Mouse (Mus musculus): ENCODE results near the gene Cspg5. TPM values are rescaled to one million over a fixed set of nuclear protein-coding genes. Genes with fewer than 3 reads are reported as not detected.

Cspg5 gene
- polyA plus RNA-seq, 1 experiment from 2014 or later, result 2.4 TPM

DNA sequence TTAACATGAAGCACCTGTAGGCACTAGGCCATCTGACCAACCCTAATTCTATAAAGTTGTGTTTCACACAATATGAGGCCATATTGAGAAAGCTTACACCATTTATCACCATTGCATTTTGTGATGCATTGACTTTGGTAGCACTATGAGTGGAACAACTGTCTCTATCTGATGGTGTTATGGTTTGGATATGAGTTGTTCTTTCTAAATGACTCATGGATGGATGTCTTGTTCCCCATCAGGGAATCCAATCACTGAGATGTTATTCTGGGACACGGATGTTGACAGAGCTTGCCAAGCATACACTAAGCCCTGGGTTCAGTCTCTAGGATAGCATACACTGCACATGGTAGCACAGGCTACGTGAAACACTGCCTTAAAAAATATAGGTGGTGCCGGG, 28.7 kb downstream of the Cspg5 start:
- H3K27me3 ChIP-seq (replicated peaks; ENCODE audit: control insufficient read depth, insufficient read depth, low read length), result no peaks in the 10 kb centered on the region
- no peaks in the 10 kb centered on the region for H3K36me3 ChIP-seq (ENCODE audit: control insufficient read depth, insufficient read depth, low read length)
- H3K27ac ChIP-seq (ENCODE audit: low read length), result no peak overlapping the region

DNA sequence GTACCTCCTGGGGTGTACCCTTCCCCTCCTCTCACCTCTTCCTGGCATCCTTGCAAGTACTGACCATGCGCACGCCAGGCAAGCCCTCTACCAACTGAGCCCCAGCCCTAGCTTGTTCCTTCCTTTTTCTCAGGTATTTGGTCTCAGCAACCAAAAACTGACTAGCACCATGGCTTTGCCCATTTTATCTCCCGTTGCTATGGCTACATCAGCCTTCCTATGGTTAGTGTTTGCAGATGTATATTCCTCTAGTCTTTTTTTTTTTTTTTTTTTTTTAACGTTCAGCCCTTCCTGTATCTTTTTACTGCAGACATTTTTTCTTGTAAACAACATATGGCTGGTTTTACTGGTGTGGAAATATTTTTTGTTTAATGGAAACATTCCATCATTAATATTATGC, 29.9 kb downstream of the Cspg5 start:
- Histone ChIP-seq H3K9me3 (ENCODE audit: control insufficient read depth, low read length) (no peaks in the 10 kb centered on the region), H3K4me3 (ENCODE audit: low read length) (no peak overlapping the region), H3K9ac (ENCODE audit: low read depth, low read length) (no peak overlapping the region), H3K4me1 (ENCODE audit: control insufficient read depth, insufficient read depth, low read length) (no peaks in the 10 kb centered on the region), H3K36me3 (ENCODE audit: control insufficient read depth, insufficient read depth, low read length) (no peaks in the 10 kb centered on the region), H3K4me2 (ENCODE audit: low read depth, low read length) (no peak overlapping the region), H3K27ac (ENCODE audit: low read length) (no peak overlapping the region), H3K27me3 (replicated peaks; ENCODE audit: control insufficient read depth, insufficient read depth, low read length) (no peaks in the 10 kb centered on the region)
- 56% methylated on average over 4 of the region's 4 CpGs for WGBS
- no peak for ATAC-seq

More for the DNA sequence above, 28.7 kb downstream of the Cspg5 start:
- ATAC-seq, result no peak
- no peak overlapping the region for H3K4me3 ChIP-seq (ENCODE audit: low read length)
- 94% methylated on average over 3 of the region's 3 CpGs for WGBS
- H3K9me3 ChIP-seq (ENCODE audit: control insufficient read depth, low read length), result no peaks in the 10 kb centered on the region
- H3K4me2 ChIP-seq (ENCODE audit: low read depth, low read length), result no peak overlapping the region
- H3K9ac ChIP-seq (ENCODE audit: low read depth, low read length), result no peak overlapping the region
- no peaks in the 10 kb centered on the region for H3K4me1 ChIP-seq (ENCODE audit: control insufficient read depth, insufficient read depth, low read length)

DNA sequence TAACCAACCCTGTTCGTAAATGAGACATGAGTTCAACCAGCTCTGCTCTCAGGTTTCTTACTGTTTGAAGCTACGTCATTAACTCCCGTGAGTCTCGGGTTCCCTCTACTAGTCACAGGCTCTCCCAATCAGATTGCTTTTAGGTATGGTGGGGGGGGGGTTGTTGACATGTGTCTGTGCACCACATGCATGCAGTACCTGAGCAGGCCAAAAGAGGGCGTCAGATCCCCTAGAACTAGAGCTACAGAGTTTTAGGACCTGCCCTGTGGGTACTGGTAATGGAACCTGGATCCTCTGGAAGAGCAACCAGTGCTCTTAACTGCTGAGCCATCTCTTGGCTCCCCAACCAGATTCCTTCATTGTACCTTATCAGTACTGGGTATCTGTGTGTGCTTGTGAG, 32.3 kb downstream of the Cspg5 start:
- H3K36me3 ChIP-seq (ENCODE audit: control insufficient read depth, insufficient read depth, low read length), result no peaks in the 10 kb centered on the region
- 70% methylated on average over 5 of the region's 5 CpGs for WGBS
- no peak overlapping the region for H3K27ac ChIP-seq (ENCODE audit: low read length)
- no peaks in the 10 kb centered on the region for H3K27me3 ChIP-seq (replicated peaks; ENCODE audit: control insufficient read depth, insufficient read depth, low read length)
- no peaks in the 10 kb centered on the region for H3K9me3 ChIP-seq (ENCODE audit: control insufficient read depth, low read length)
- H3K4me1 ChIP-seq (ENCODE audit: control insufficient read depth, insufficient read depth, low read length), result no peaks in the 10 kb centered on the region
- no peak for ATAC-seq
- H3K9ac ChIP-seq (ENCODE audit: low read depth, low read length), result no peak overlapping the region
- H3K4me2 ChIP-seq (ENCODE audit: low read depth, low read length), result no peak overlapping the region
- H3K4me3 ChIP-seq (ENCODE audit: low read length), result no peak overlapping the region

- Histone ChIP-seq H3K9ac (ENCODE audit: low read depth, low read length) (no peak overlapping the region), H3K4me1 (ENCODE audit: control insufficient read depth, insufficient read depth, low read length) (no peaks in the 10 kb centered on the region), H3K9me3 (ENCODE audit: control insufficient read depth, low read length) (no peaks in the 10 kb centered on the region), H3K4me2 (ENCODE audit: low read depth, low read length) (no peak overlapping the region), H3K36me3 (ENCODE audit: control insufficient read depth, insufficient read depth, low read length) (no peaks in the 10 kb centered on the region), H3K27ac (ENCODE audit: low read length) (no peak overlapping the region), H3K27me3 (replicated peaks; ENCODE audit: control insufficient read depth, insufficient read depth, low read length) (no peaks in the 10 kb centered on the region), H3K4me3 (ENCODE audit: low read length) (no peak overlapping the region)
- 60% methylated on average over 8 of the region's 8 CpGs for WGBS
- no peak for ATAC-seq
These were observed 33.9 kb downstream of the Cspg5 start for GRCm38 (mm10) chr9:110277431-110277881.

DNA sequence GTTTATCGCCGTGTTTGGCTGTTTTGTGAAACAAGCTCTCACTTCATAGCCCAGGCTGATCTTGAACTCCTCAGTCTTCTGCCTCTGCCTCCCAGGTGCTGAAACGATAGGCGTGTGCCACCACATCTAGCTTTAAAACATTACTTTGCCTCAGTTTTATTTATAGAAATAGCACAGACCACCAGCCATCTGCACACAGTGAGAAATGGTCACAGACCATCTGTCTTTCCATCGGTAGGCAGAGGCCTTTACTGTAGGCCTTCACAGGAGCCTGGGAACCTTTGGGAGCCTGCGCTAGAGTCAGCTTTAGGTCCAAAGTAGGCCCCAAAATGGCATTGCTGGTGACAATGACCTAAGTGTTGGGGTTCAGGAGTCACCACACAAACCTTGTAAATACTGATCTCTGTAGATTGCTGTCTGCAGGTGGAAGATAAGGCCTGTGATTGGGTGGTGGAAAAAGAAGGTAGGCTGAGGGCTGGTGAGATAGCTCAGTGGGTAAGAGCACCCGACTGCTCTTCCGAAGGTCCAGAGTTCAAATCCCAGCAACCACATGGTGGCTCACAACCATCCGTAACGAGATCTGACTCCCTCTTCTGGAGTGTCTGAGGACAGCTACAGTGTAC, 40.6 kb downstream of the Cspg5 start:
- no peaks in the 10 kb centered on the region for H3K36me3 ChIP-seq (ENCODE audit: control insufficient read depth, insufficient read depth, low read length)

DNA sequence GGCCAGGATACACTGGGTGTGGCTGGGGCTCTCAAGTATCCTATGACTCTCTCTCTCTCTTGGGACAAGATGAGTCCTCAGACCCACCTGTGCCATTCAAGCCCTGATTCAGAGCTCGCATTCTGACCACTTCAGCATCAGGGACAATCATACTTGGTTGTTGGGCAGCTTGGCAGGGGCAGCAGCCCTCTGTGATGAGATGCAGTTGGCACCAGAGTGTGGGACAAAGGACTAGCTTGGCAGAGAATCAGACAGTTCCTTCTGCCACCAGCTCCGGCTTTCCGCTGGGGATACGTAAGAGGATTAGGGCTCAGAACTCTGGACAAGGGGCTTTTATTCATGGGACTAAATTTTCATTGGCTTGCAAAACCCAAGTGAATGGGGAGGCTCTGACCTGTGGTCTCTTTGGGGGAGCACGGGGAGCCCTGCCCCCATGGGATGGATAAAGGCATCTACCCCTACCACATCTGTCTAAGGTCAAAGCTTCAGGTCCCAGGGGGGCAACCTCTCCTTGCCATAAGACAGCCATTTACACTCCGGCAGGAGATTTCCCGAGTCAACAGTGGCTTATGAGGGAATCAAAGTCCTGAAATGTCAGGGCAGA, 43.8 kb downstream of the Cspg5 start:
- no peaks in the 10 kb centered on the region for H3K4me1 ChIP-seq (ENCODE audit: control insufficient read depth, insufficient read depth, low read length)
- WGBS, result 74% methylated on average over 7 of the region's 7 CpGs
- ATAC-seq, result no peak
- no peaks in the 10 kb centered on the region for H3K36me3 ChIP-seq (ENCODE audit: control insufficient read depth, insufficient read depth, low read length)
- H3K27ac ChIP-seq (ENCODE audit: low read length), result no peak overlapping the region
- H3K4me3 ChIP-seq (ENCODE audit: low read length), result no peak overlapping the region
- no peaks in the 10 kb centered on the region for H3K27me3 ChIP-seq (replicated peaks; ENCODE audit: control insufficient read depth, insufficient read depth, low read length)
- no peak overlapping the region for H3K9ac ChIP-seq (ENCODE audit: low read depth, low read length)
- no peak overlapping the region for H3K4me2 ChIP-seq (ENCODE audit: low read depth, low read length)
- H3K9me3 ChIP-seq (ENCODE audit: control insufficient read depth, low read length), result no peaks in the 10 kb centered on the region

More for the DNA sequence above, 40.6 kb downstream of the Cspg5 start:
- H3K4me3 ChIP-seq (ENCODE audit: low read length), result no peak overlapping the region
- H3K9me3 ChIP-seq (ENCODE audit: control insufficient read depth, low read length), result no peaks in the 10 kb centered on the region
- no peak for ATAC-seq
- 92% methylated on average over 8 of the region's 10 CpGs for WGBS
- H3K4me2 ChIP-seq (ENCODE audit: low read depth, low read length), result no peak overlapping the region
- H3K27ac ChIP-seq (ENCODE audit: low read length), result no peak overlapping the region
- no peak overlapping the region for H3K9ac ChIP-seq (ENCODE audit: low read depth, low read length)
- H3K27me3 ChIP-seq (replicated peaks; ENCODE audit: control insufficient read depth, insufficient read depth, low read length), result no peaks in the 10 kb centered on the region
- no peaks in the 10 kb centered on the region for H3K4me1 ChIP-seq (ENCODE audit: control insufficient read depth, insufficient read depth, low read length)

DNA sequence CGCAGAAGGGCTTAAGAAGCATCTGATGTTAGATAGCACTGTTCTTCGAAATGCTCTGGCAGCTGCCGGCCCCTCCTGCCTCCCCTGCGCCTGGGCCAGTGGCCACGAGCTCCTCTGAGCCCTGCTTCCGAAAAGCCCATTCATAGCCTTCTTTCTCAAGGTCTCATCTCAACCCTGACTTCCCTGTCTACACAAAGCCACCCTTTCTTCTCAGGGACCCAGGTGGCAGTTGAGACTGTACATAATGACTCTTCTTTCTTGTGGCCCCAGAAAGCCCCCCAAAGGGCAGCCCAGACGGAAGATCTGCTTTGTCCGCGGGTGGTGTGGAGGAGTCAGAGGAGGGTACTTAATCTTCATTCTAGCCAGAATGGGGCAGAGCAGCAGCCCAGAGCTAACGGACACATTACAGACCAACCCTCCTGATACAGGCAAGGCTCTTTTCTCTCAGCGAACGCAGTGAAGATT, 49.7 kb downstream of the Cspg5 start:
- 63% methylated on average over 12 of the region's 12 CpGs for WGBS
- no peak overlapping the region for H3K9ac ChIP-seq (ENCODE audit: low read depth, low read length)
- H3K4me2 ChIP-seq (ENCODE audit: low read depth, low read length), result no peak overlapping the region
- ATAC-seq, result no peak
- H3K36me3 ChIP-seq (ENCODE audit: control insufficient read depth, insufficient read depth, low read length), result no peaks in the 10 kb centered on the region
- no peaks in the 10 kb centered on the region for H3K9me3 ChIP-seq (ENCODE audit: control insufficient read depth, low read length)
- no peak overlapping the region for H3K4me3 ChIP-seq (ENCODE audit: low read length)
- H3K4me1 ChIP-seq (ENCODE audit: control insufficient read depth, insufficient read depth, low read length), result no peaks in the 10 kb centered on the region
- H3K27me3 ChIP-seq (replicated peaks; ENCODE audit: control insufficient read depth, insufficient read depth, low read length), result no peaks in the 10 kb centered on the region
- no peak overlapping the region for H3K27ac ChIP-seq (ENCODE audit: low read length)

GRCm38 (mm10) chr9:110293873-110294415, 50.4 kb downstream of the Cspg5 start:
- WGBS, result 83% methylated on average over 13 of the region's 13 CpGs
- ATAC-seq, result no peak
- H3K9ac ChIP-seq (ENCODE audit: low read depth, low read length), result no peak overlapping the region

GRCm38 (mm10) chr9:110294786-110295185, 51.2 kb downstream of the Cspg5 start:
- WGBS, result 42% methylated on average over 3 of the region's 3 CpGs
- no peak for ATAC-seq

More at GRCm38 (mm10) chr9:110293873-110294415, 50.4 kb downstream of the Cspg5 start:
- Histone ChIP-seq H3K27me3 (replicated peaks; ENCODE audit: control insufficient read depth, insufficient read depth, low read length) (no peaks in the 10 kb centered on the region), H3K36me3 (ENCODE audit: control insufficient read depth, insufficient read depth, low read length) (no peaks in the 10 kb centered on the region), H3K4me1 (ENCODE audit: control insufficient read depth, insufficient read depth, low read length) (no peaks in the 10 kb centered on the region), H3K4me3 (ENCODE audit: low read length) (no peak overlapping the region), H3K9me3 (ENCODE audit: control insufficient read depth, low read length) (no peaks in the 10 kb centered on the region), H3K27ac (ENCODE audit: low read length) (no peak overlapping the region), H3K4me2 (ENCODE audit: low read depth, low read length) (no peak overlapping the region)

More at GRCm38 (mm10) chr9:110294786-110295185, 51.2 kb downstream of the Cspg5 start:
- Histone ChIP-seq H3K27me3 (replicated peaks; ENCODE audit: control insufficient read depth, insufficient read depth, low read length) (no peaks in the 10 kb centered on the region), H3K4me3 (ENCODE audit: low read length) (no peak overlapping the region), H3K27ac (ENCODE audit: low read length) (no peak overlapping the region), H3K36me3 (ENCODE audit: control insufficient read depth, insufficient read depth, low read length) (no peaks in the 10 kb centered on the region), H3K4me2 (ENCODE audit: low read depth, low read length) (no peak overlapping the region), H3K9ac (ENCODE audit: low read depth, low read length) (no peak overlapping the region), H3K4me1 (ENCODE audit: control insufficient read depth, insufficient read depth, low read length) (no peaks in the 10 kb centered on the region), H3K9me3 (ENCODE audit: control insufficient read depth, low read length) (no peaks in the 10 kb centered on the region)
